Mouse (Mus musculus) mature B cell (primary cell): ENCODE data around the gene Tnnt1.

ENCODE experiments used
- in situ Hi-C: fragments of 300-500 bp; cut with MboI; formaldehyde crosslinking; loops from 2 replicates; pipeline ENCODE4 v1.14.3; 2019

Tnnt1 gene

DNA sequence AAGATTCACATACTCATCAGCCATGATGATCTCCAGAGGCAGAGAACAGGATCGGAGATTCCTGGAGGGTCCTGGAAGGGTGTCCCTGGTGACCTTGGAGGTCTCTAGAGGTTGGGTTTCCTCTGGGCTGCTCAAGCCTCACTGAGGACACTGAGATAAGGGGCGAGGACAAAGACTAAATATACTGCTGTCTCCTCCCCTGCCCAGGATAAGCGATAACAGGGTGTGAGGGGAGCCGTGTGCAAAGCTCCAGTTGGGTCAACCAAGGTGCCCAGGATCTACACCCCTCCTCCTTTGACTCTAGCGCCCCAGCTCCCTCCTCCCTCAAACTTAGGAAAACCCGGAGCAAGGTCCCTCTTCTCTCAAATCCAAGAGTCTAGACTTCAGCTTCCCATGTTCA, 6.1 kb upstream of the Tnnt1 start:
- in situ Hi-C loops: loop anchor here (10.0 kb wide), 1 partner anchor 397 kb away; no protein-coding TSS in a partner anchor

GRCm38 (mm10) chr7:4521231-4522003, 5.2 kb upstream of the Tnnt1 start:
- in situ Hi-C loops: loop anchor here (10.0 kb wide), 1 partner anchor 397 kb away; no protein-coding TSS in a partner anchor

GRCm38 (mm10) chr7:4518487-4518886, 2.3 kb upstream of the Tnnt1 start:
- in situ Hi-C loops: no loop called here

DNA sequence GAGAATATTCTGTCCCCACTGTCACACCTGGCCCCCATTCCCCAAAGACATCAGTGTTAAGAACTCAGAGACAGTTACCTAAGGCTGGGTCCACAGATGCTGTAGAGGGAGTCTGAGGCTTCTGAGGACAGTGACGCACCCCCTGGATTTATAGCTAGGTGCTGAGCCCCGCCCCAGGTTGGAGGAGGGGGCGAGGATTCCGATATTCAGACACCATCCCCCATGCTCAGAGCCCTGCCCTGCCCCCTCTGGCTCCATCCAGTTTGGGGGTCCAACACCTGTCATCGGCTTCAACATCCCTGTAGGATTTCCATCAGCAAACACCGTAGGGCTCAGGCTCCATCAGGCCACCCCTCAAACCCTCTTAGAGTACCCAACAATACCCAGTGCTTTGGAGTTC, 329 bp downstream of the Tnnt1 start:
- in situ Hi-C loops: no loop called here

GRCm38 (mm10) chr7:4513829-4514712, 2.1 kb downstream of the Tnnt1 start:
- in situ Hi-C loops: no loop called here

DNA sequence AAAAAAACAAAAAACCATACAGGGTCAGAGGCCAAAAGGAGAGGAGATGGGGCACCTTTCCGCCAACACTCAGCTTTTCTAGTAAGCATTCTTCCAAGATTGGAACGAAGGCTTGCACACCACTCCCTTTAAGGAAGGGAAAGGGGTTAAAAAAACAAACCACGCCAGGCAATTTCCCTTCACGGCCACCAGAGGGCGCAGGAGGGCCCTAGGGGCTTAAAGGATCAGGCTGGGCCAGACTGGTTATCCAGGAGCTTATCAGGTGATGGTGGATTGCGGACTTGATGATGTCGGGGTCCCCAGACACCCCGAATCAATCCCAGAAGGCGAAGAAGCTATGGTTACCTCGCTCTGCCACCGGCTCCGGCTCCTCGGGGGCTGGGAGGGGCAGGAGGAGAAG, 2.9 kb downstream of the Tnnt1 start:
- in situ Hi-C loops: no loop called here

GRCm38 (mm10) chr7:4511489-4512224, 4.5 kb downstream of the Tnnt1 start:
- in situ Hi-C loops: no loop called here

- in situ Hi-C loops: no loop called here
These were observed 6.1 kb downstream of the Tnnt1 start for GRCm38 (mm10) chr7:4509863-4510608.

GRCm38 (mm10) chr7:4508739-4509116, 7.5 kb downstream of the Tnnt1 start:
- in situ Hi-C loops: no loop called here

GRCm38 (mm10) chr7:4508062-4508738, 8.0 kb downstream of the Tnnt1 start:
- in situ Hi-C loops: no loop called here

- in situ Hi-C loops: no loop called here
These were observed 9.0 kb downstream of the Tnnt1 start for GRCm38 (mm10) chr7:4507220-4507619.

- in situ Hi-C loops: no loop called here
These were observed 11.3 kb downstream of the Tnnt1 start for GRCm38 (mm10) chr7:4504646-4505435.

- in situ Hi-C loops: no loop called here
These were observed 12.3 kb downstream of the Tnnt1 start for GRCm38 (mm10) chr7:4503858-4504257.

DNA sequence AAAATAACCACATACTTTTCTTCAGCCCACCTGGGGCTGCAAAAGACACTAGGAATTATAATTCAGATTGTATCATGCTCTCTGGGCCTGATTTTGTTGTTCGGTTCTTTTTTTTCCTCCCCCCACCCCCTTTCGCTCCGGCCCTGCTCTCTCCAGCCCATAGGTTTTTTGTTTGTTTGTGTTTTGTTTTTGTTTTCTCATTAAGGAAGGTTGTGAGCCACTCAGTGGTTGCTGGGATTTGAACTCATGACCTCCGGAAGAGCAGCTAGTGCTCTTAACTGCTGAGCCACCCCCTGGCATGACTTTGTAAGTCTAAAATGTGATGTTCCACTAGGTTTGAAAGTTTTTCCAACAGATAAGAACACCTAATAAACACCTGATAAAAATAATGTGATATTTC, 13.1 kb downstream of the Tnnt1 start:
- in situ Hi-C loops: no loop called here

GRCm38 (mm10) chr7:4502421-4503090, 13.6 kb downstream of the Tnnt1 start:
- in situ Hi-C loops: no loop called here

GRCm38 (mm10) chr7:4501558-4502397, 14.4 kb downstream of the Tnnt1 start, which contains the start of gene Ppp1r12c:
Ppp1r12c (minus strand) TSS chr7:4501680.
- in situ Hi-C loops: no loop called here

- in situ Hi-C loops: no loop called here
These were observed 15.2 kb downstream of the Tnnt1 start for GRCm38 (mm10) chr7:4500892-4501471.

GRCm38 (mm10) chr7:4499034-4499433, 17.1 kb downstream of the Tnnt1 start:
- in situ Hi-C loops: no loop called here
